Mouse (Mus musculus) intestine, embryonic 14.5 days (tissue): Measurements from ENCODE around the gene Abcc4. TPM values are rescaled to one million over a fixed set of nuclear protein-coding genes. Genes with fewer than 3 reads are reported as not detected.

Experiments
- ATAC-seq: fragments of 200-750 bp; cut with Nextera tagmentation; replicated peaks from 2 replicates; pipeline ENCODE4 v1.8.0; 2017; ENCODE audit warnings: low read depth, moderate number of reproducible peaks, moderate TSS enrichment, moderate library complexity; ENCODE audit not compliant: low FRiP score, low TSS enrichment
- DNase-seq: peaks from one replicate; pipeline ENCODE4 v3.0.0-alpha.2; 2018; ENCODE audit warnings: low spot score
- H3K27ac ChIP-seq: fragments of 300-500 bp; sonication (generic); 2 replicates; pipeline ENCODE4 v1.5.1; 2014; ENCODE audit warnings: low read depth, mild to moderate bottlenecking, control low read depth
- H3K27me3 ChIP-seq: fragments of 300-500 bp; sonication (generic); replicated peaks from 2 replicates; pipeline ENCODE4 v1.6.1; 2014; ENCODE audit warnings: low read length, control low read depth; ENCODE audit not compliant: control insufficient read depth, insufficient read depth
- H3K36me3 ChIP-seq: fragments of 300-500 bp; sonication (generic); 2 replicates; pipeline ENCODE4 v1.6.1; 2014; ENCODE audit warnings: low read length, control low read depth; ENCODE audit not compliant: control insufficient read depth, insufficient read depth
- H3K4me1 ChIP-seq: fragments of 300-500 bp; sonication (generic); replicated peaks from 2 replicates; pipeline ENCODE4 v1.6.1; 2014; ENCODE audit warnings: low read length, control low read depth, mixed read lengths; ENCODE audit not compliant: control insufficient read depth, insufficient read depth
- H3K4me2 ChIP-seq: fragments of 300-500 bp; sonication (generic); 2 replicates; pipeline ENCODE4 v1.6.1; 2014; ENCODE audit warnings: low read length
- H3K4me3 ChIP-seq: fragments of 300-500 bp; sonication (generic); 2 replicates; pipeline ENCODE4 v1.5.1; 2014; ENCODE audit warnings: low read depth, low read length, control low read depth, mixed read lengths
- H3K9ac ChIP-seq: fragments of 300-500 bp; sonication (generic); 2 replicates; pipeline ENCODE4 v1.6.1; 2014; ENCODE audit warnings: mild to moderate bottlenecking, low read length
- H3K9me3 ChIP-seq: fragments of 300-500 bp; sonication (generic); 2 replicates; pipeline ENCODE4 v1.6.1; 2016; ENCODE audit warnings: low read length, control low read depth; ENCODE audit not compliant: control insufficient read depth
- WGBS: fragments of 180-500 bp; shearing (Covaris S2); extraction: QIAGEN DNeasy Blood & Tissue Kit; methylation state at CpG from one replicate; pipeline ENCODE4 v1.1.7; 2014; 5-methylcytosine and 5-hydroxymethylcytosine counted together
- polyA plus RNA-seq: library from polyadenylated mRNA; unstranded; fragments of >200 nt; fragmentation: Nextera tagmentation; extraction: Ambion mirVana; gene quantifications from 2 replicates; pipeline ENCODE4 v1.2.1, GENCODE M21; 2014

Abcc4 gene
- polyA plus RNA-seq, 1 experiment from 2014 or later, result 4.4 TPM

DNA sequence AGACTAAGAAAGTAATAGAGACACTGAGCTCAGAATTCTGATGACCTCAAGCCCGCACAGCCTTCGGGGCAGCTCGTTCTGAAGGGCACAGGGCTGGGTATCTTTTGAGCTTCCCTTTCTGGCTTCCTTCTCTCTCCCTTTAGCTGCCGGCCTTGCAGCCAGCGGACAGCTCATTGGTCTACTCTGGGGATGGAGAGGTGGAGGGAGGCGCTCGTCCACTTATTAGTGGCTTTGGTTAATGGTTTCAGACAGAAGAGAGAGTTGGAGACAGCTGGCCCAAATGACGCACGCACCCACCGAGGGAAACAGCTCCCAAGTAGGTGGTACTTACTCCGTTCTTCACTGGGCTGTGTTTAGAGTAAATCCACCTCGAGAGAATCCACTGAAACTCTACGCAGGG is 214.7 kb downstream of the Abcc4 start:
- Histone ChIP-seq H3K4me3 (no peak overlapping the region), H3K27ac (no peak overlapping the region), H3K9me3 (no peaks in the 10 kb centered on the region), H3K9ac (no peak overlapping the region), H3K36me3 (no peaks in the 10 kb centered on the region), H3K4me2 (no peak overlapping the region), H3K4me1 (no peaks in the 10 kb centered on the region), H3K27me3 (no peaks in the 10 kb centered on the region)
- no peak for DNase-seq
- whole genome bisulfite sequencing, result 46% methylated on average over 13 of the region's 13 CpGs
- ATAC-seq, result no peak

DNA sequence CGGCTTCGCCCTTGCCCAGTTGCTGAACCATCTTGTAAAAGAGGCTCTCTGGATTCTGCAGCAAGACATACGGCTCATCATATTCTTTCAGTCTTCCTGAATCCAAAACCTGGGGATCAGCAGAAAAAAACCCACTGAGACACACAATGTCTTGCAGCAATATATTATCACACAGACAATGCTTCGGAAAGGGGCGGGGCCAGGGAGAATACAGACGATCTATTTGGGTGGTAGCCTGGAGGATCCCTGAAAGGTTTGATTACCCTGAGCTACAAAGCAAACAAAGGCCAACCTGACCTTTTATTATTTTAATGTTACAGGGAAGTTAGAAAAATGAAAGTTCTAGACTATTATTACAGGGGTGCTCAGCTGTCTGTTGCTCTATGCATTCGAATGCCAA is 215.5 kb downstream of the Abcc4 start:
- Histone ChIP-seq H3K4me1 (no peaks in the 10 kb centered on the region), H3K36me3 (no peaks in the 10 kb centered on the region), H3K4me2 (no peak overlapping the region), H3K27ac (no peak overlapping the region), H3K9me3 (0 out of 2 replicates have a peak, but pooled peaks cover 3% of the 10 kb centered on the region), H3K9ac (no peak overlapping the region), H3K4me3 (no peak overlapping the region), H3K27me3 (no peaks in the 10 kb centered on the region)
- ATAC-seq, result no peak
- 76% methylated on average over 7 of the region's 7 CpGs for WGBS
- no peak for DNase-seq

DNA sequence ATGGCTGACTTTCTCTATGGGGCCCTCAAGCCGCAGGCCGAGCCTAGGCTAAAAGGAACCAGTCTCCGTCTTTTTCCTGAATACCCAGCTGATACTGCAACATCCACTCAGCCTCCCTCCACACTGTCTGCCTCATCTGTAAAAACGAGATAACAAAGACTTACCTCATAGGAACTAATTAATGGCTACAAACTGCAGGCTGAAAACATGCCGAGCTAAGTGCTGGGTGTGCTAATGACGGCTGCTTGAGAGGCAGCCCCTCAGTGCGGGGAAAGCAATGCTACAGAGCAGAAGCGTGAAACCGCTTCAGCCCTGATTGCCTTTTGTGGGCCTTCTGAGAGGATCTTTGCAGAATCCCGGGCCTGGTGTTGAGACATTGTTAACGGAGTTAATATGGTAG is 219.7 kb downstream of the Abcc4 start:
- DNase-seq, result no peak
- WGBS, result 84% methylated on average over 11 of the region's 11 CpGs
- no peak overlapping the region for H3K4me3 ChIP-seq

DNA sequence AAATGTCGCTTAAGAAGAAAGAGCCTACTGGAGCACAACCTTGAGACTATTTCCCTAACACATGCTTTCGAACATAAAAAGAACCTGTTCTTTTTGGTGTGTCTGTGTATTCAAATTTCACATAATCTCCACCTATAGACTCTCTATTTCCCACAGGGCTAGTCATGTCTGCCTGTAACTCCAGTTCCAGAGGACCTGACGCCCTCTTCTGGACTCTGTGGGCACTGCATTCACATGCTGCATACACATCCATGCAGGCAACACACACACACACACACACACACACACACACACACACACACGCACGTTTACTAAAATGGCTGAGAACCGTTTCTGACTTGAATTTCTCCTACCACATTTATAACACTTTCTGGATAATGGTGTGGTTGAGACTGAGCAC is 220.4 kb downstream of the Abcc4 start:
- no peaks in the 10 kb centered on the region for H3K27me3 ChIP-seq
- H3K9me3 ChIP-seq, result 0 out of 2 replicates have a peak, but pooled peaks cover 3% of the 10 kb centered on the region
- no peaks in the 10 kb centered on the region for H3K36me3 ChIP-seq
- H3K4me1 ChIP-seq, result no peaks in the 10 kb centered on the region
- ATAC-seq (no peak), DNase-seq (no peak)
- no peak overlapping the region for H3K4me3 ChIP-seq
- no peak overlapping the region for H3K9ac ChIP-seq
- no peak overlapping the region for H3K27ac ChIP-seq
- H3K4me2 ChIP-seq, result no peak overlapping the region
- 91% methylated on average over 6 of the region's 6 CpGs for WGBS

More for the DNA sequence above, 219.7 kb downstream of the Abcc4 start:
- ATAC-seq, result no peak
- Histone ChIP-seq H3K4me1 (no peaks in the 10 kb centered on the region), H3K9ac (no peak overlapping the region), H3K36me3 (no peaks in the 10 kb centered on the region), H3K27me3 (no peaks in the 10 kb centered on the region), H3K27ac (no peak overlapping the region), H3K9me3 (0 out of 2 replicates have a peak, but pooled peaks cover 3% of the 10 kb centered on the region), H3K4me2 (no peak overlapping the region)

DNA sequence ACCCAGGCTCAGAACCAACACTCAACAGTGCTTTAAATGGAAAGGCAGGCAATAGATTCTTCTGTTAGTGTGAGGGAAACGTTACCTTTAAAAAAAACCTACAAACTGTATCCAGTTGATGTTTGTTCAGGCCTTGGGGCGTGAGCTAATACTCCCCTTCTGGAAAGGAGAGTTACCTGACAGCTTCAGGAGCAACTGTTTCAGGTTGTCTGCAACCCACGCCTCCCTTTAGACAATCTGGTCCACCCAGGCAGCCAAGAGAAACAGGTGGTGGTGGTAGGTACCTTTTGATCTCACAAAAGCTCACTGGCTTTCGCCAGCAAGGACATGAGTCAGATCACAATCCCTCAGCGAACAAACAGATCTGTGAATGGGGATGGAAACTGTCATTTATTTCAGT is 223.7 kb downstream of the Abcc4 start:
- no peak overlapping the region for H3K4me3 ChIP-seq
- 82% methylated on average over 5 of the region's 5 CpGs for WGBS
- no peaks in the 10 kb centered on the region for H3K36me3 ChIP-seq
- H3K27me3 ChIP-seq, result no peaks in the 10 kb centered on the region
- H3K9ac ChIP-seq, result no peak overlapping the region
- H3K9me3 ChIP-seq, result 0 out of 2 replicates have a peak, but pooled peaks cover 3% of the 10 kb centered on the region
- no peak overlapping the region for H3K4me2 ChIP-seq
- ATAC-seq, result no peak
- no peaks in the 10 kb centered on the region for H3K4me1 ChIP-seq
- no peak for DNase-seq
- H3K27ac ChIP-seq, result no peak overlapping the region

DNA sequence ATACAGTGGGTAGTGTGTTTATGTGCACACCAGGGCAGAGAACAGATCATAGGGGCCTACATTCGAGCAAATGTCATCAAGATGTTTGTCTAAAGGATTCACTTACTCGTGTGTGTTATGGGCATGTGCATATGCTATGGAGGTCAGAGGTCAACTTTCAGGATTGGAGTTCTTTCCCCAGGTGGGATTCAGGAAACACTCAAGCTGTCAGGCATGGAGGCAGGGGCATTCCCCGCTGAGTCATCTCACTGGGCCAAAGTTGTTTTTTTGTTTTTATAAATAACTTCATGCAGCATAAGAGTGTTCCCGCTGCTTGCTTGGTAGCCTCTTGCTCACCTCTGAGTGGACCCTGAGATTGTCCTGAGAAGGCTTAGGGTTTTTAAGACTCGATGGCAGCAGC is 224.2 kb downstream of the Abcc4 start:
- H3K4me3 ChIP-seq, result no peak overlapping the region
- no peak for DNase-seq
- H3K36me3 ChIP-seq, result no peaks in the 10 kb centered on the region
- ATAC-seq, result no peak
- no peak overlapping the region for H3K27ac ChIP-seq
- H3K9me3 ChIP-seq, result 0 out of 2 replicates have a peak, but pooled peaks cover 3% of the 10 kb centered on the region
- no peak overlapping the region for H3K9ac ChIP-seq
- WGBS, result 64% methylated on average over 5 of the region's 5 CpGs
- H3K27me3 ChIP-seq, result no peaks in the 10 kb centered on the region
- H3K4me1 ChIP-seq, result no peaks in the 10 kb centered on the region
- no peak overlapping the region for H3K4me2 ChIP-seq

DNA sequence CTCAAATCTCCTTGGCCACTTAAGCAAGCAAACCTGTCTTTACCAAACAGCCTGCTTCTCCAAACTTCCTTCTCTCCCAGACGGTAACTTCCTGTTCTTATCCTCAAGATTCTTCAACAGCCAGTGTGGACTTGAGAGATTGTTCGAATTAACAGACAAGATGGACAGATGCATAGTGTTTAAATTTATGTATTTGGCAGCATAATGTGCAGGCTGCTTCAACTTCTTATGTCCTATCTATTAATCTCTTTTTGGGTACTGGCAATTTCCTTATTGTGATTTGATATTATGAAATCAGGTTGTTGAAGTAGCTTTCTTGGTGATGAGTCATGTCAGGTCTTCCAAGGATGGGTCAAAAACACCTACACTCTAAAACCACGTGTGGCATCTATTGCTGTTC is 229.7 kb downstream of the Abcc4 start:
- ATAC-seq, result no peak
- no peak overlapping the region for H3K4me3 ChIP-seq

DNA sequence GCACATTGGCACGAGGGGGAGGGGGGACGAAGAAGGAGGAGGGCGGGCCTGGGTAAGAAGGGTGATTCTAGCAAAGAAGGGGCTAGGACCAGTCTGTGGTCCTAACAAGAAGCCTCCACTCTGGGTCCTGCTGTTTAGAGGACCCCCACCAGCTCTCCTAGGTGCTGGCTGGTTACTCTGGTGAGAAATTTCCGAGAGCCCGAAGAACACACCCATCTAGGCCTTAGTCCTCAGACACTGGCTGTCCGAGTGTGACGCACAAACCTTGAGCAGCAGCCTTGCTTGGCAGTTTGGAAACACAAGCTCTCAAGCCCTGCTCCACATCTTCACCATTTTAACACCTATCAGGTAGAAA is 230.9 kb downstream of the Abcc4 start:
- Histone ChIP-seq H3K9ac (no peak overlapping the region), H3K27me3 (peaks cover 38% of the 10 kb centered on the region), H3K4me2 (no peak overlapping the region), H3K36me3 (no peaks in the 10 kb centered on the region), H3K27ac (no peak overlapping the region), H3K9me3 (peaks cover 3% of the 10 kb centered on the region; the same call in 1 of the 2 replicates), H3K4me1 (0 out of 2 replicates have a peak, but pooled peaks cover 4% of the 10 kb centered on the region), H3K4me3 (no peak overlapping the region)
- ATAC-seq (no peak), DNase-seq (no peak)
- 42% methylated on average over 7 of the region's 7 CpGs for WGBS

More for the DNA sequence above, 229.7 kb downstream of the Abcc4 start:
- 0 out of 2 replicates have a peak, but pooled peaks cover 4% of the 10 kb centered on the region for H3K4me1 ChIP-seq
- H3K9ac ChIP-seq, result no peak overlapping the region
- no peaks in the 10 kb centered on the region for H3K36me3 ChIP-seq
- peaks cover 2% of the 10 kb centered on the region; the same call in 1 of the 2 replicates for H3K9me3 ChIP-seq
- H3K27me3 ChIP-seq, result peaks cover 36% of the 10 kb centered on the region
- H3K27ac ChIP-seq, result no peak overlapping the region
- H3K4me2 ChIP-seq, result no peak overlapping the region
- WGBS, result 75% methylated on average over 3 of the region's 3 CpGs
- no peak for DNase-seq
